In the genomic region with DNA sequence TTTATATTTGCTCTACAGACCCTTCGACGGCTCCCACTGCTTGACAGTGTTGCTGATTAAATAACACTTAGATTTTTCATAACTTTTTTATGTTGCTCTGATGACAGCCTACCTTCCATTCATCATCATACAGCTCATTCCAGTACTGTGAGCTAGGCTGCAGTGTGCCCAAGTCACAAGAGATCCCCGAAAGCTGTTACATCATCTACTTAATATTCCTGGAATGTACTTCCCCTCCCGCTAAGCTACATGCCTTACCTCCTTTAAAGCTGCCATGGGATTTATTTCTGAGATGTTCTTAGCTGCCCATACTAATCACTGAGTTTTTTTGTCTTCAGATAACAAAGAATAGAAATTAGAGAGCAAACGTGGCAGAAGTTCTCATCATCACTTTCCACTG, we compare ENCODE assay signal across 13 mouse cellular contexts. TPM values are rescaled to one million over a fixed set of nuclear protein-coding genes. Genes with fewer than 3 reads are reported as not detected.
DNase-seq lines count a peak whose midpoint lies in the region; ATAC-seq and TF ChIP-seq lines count a peak whose summit lies in the region.
"Had no signal": no experiment of that assay in that cellular context is flagged by ENCODE, and none has a peak within 500 bp of the region (broad histone marks: within the 10 kb centered on the region; RNA-seq: fewer than 3 reads in every experiment).

No protein-coding gene starts in this region.

- 0 out of 2 replicates have a peak, but pooled peaks cover 5% of the 10 kb centered on the region for H3K4me1 ChIP-seq in forebrain, embryonic 13.5 days
- H3K4me1 ChIP-seq in forebrain, postnatal 0 days (ENCODE audit: insufficient read depth), result no peaks in the 10 kb centered on the region
- H3K4me1 ChIP-seq: liver, embryonic 13.5 days had no signal

- no peak for TF ChIP-seq CTCF in forebrain, postnatal 0 days (IDR thresholded peaks at IDR 0.05; ENCODE audit: low read depth)
- TF ChIP-seq CTCF in layer of hippocampus, adult 2 months (conservative IDR thresholded peaks at IDR 0.05), result no peak

- peaks cover 4% of the 10 kb centered on the region; the same call in 1 of the 2 replicates for H3K9me3 ChIP-seq in forebrain, embryonic 13.5 days (replicated peaks)
- 0 out of 2 replicates have a peak, but pooled peaks cover 2% of the 10 kb centered on the region for H3K9me3 ChIP-seq in forebrain, postnatal 0 days (ENCODE audit: low read length)
- H3K9me3 ChIP-seq: liver, embryonic 13.5 days had no signal

- intact Hi-C loops in left cerebral cortex, postnatal 36 days (cut with DNase I), result no loop called here

- H3K36me3 ChIP-seq in forebrain, embryonic 13.5 days (ENCODE audit: poor library complexity, severe bottlenecking), result no peaks in the 10 kb centered on the region
- H3K36me3 ChIP-seq in forebrain, postnatal 0 days (ENCODE audit: insufficient read depth), result no peaks in the 10 kb centered on the region
- H3K36me3 ChIP-seq: liver, embryonic 13.5 days had no signal

- ATAC-seq in forebrain, embryonic 13.5 days, result 0 out of 2 replicates have a peak, but pooled peaks have one; percentile 30
- no peak for ATAC-seq in forebrain, postnatal 0 days
- ATAC-seq: midbrain, embryonic 16.5 days had no signal

- no peak overlapping the region for H3K9ac ChIP-seq in forebrain, embryonic 13.5 days
- no peak overlapping the region for H3K9ac ChIP-seq in forebrain, postnatal 0 days
- H3K9ac ChIP-seq: liver, embryonic 13.5 days had no signal

- H3K27me3 ChIP-seq in forebrain, embryonic 13.5 days, result no peaks in the 10 kb centered on the region
- H3K27me3 ChIP-seq in forebrain, postnatal 0 days (ENCODE audit: insufficient read depth, low read length), result no peaks in the 10 kb centered on the region
- H3K27me3 ChIP-seq: liver, embryonic 13.5 days had no signal

- no peak overlapping the region for H3K4me2 ChIP-seq in forebrain, embryonic 13.5 days
- no peak overlapping the region for H3K4me2 ChIP-seq in forebrain, postnatal 0 days (ENCODE audit: low read depth)
- H3K4me2 ChIP-seq: liver, embryonic 13.5 days had no signal

- H3K27ac ChIP-seq in forebrain, embryonic 13.5 days, result no peak overlapping the region
- no peak overlapping the region for H3K27ac ChIP-seq in forebrain, postnatal 0 days (ENCODE audit: low read depth, low read length)
- 0 out of 2 replicates have a peak overlapping the region, but pooled peaks have one; percentile 36 for H3K27ac ChIP-seq in layer of hippocampus, adult 2 months
- H3K27ac ChIP-seq: liver, embryonic 13.5 days had no signal

- H3K4me3 ChIP-seq in forebrain, embryonic 13.5 days, result no peak overlapping the region
- no peak overlapping the region for H3K4me3 ChIP-seq in forebrain, postnatal 0 days (ENCODE audit: low read depth, low read length)
- H3K4me3 ChIP-seq in layer of hippocampus, adult 2 months, result no peak overlapping the region
- H3K4me3 ChIP-seq: liver, embryonic 13.5 days had no signal

- WGBS in forebrain, embryonic 13.5 days, result 60% methylated on average over 5 of the region's 5 CpGs
- 52% methylated on average over 5 of the region's 5 CpGs for WGBS in forebrain, postnatal 0 days

- DNase-seq in forebrain, postnatal 0 days, result no peak
- no peak for DNase-seq in layer of hippocampus, adult 2 months (ENCODE audit: low spot score in 2 of 2)
- no peak for DNase-seq in layer of hippocampus, postnatal 25 days (ENCODE audit: extremely low spot score in 1 of 2, low spot score in 1 of 2)
- DNase-seq in NIH3T3 (ENCODE audit: low read depth), result peak; percentile 55
- DNase-seq in lung, postnatal 36 days, result peak; percentile 45
- no peak for DNase-seq in frontal cortex, postnatal 14 days (ENCODE audit: low spot score in 2 of 2)
- no peak for DNase-seq in left cerebral cortex, postnatal 36 days (ENCODE audit: low spot score in 2 of 2)
- DNase-seq: cerebellum, adult 18-20 months; heart, postnatal 10 days; liver, embryonic 13.5 days; right cerebral cortex, postnatal 4 days had no signal

RNA-seq across cellular contexts. Expression of gene Myoz2, which starts 19.4 kb away (rescaled TPM):
- polyA plus RNA-seq in forebrain, embryonic 13.5 days (2015; fragmentation: Nextera tagmentation; extraction: Ambion mirVana), result not detected in 2 replicates
- 0.14 and 0.15 TPM in 2 replicates for total RNA-seq in forebrain, postnatal 0 days (2014; rRNA removed)
- polyA plus RNA-seq in forebrain, postnatal 0 days (2015; fragmentation: Nextera tagmentation; extraction: Ambion mirVana), result not detected in 2 replicates
- total RNA-seq in layer of hippocampus, adult 2 months (2021), result under 1 TPM in 1 of 2 experiments, not detected in 1; 0.74 TPM
- total RNA-seq in layer of hippocampus, postnatal 25 days (2021), result under 1 TPM in 1 of 2 experiments, not detected in 1; 0.30 TPM
- under 1 TPM; 0.27 to 0.68 TPM for total RNA-seq in left cerebral cortex, postnatal 36 days (2021)
- polyA plus RNA-seq: midbrain, embryonic 16.5 days had no signal

Comparison
In these comparisons a context has a peak if more than half of its experiments do, and no peak if none do; other contexts are left out.
1. DNase-seq: peak in NIH3T3 (single experiment) and lung, postnatal 36 days (single experiment); none in forebrain, postnatal 0 days (single experiment), layer of hippocampus, adult 2 months (0 of 2), layer of hippocampus, postnatal 25 days (0 of 2), frontal cortex, postnatal 14 days (0 of 2) and left cerebral cortex, postnatal 36 days (0 of 2).